Mouse (Mus musculus) c-Kit-positive CD71-positive TER-119-positive erythroid progenitor cells, embryonic 14.5 days (primary cell): ENCODE results near the gene Edem2.
A peak's percentile ranks its signal among the peaks of the same experiment; 100 is the strongest.

Experiments
- DNase-seq: peaks from one replicate; pipeline ENCODE4 v3.0.0-alpha.2; 2013; ENCODE audit warnings: low spot score

The Edem2 gene

GRCm38 (mm10) chr2:155729158-155729645 is at the start of gene Edem2:
TSS of gene Edem2 (minus strand) at chr2:155729475.
- peak; percentile 85 for DNase-seq

GRCm38 (mm10) chr2:155779066-155779465 is 49.8 kb upstream of the Edem2 start:
- no peak for DNase-seq

- DNase-seq, result no peak
Observed at GRCm38 (mm10) chr2:155778004-155778403, 48.7 kb upstream of the Edem2 start.

- DNase-seq, result no peak
Observed at GRCm38 (mm10) chr2:155777688-155777985, 48.4 kb upstream of the Edem2 start.

GRCm38 (mm10) chr2:155776824-155777687 is 47.8 kb upstream of the Edem2 start:
- DNase-seq, result no peak

GRCm38 (mm10) chr2:155775685-155776263 is 46.5 kb upstream of the Edem2 start:
- peak; percentile 11 for DNase-seq

- DNase-seq, result no peak
Observed at GRCm38 (mm10) chr2:155774927-155775684, 45.8 kb upstream of the Edem2 start, which contains the start of gene Mmp24. TSS of gene Mmp24 (plus strand) at chr2:155775342.

- DNase-seq, result no peak
Observed at GRCm38 (mm10) chr2:155774261-155774926, 45.1 kb upstream of the Edem2 start.

GRCm38 (mm10) chr2:155773664-155774063 is 44.4 kb upstream of the Edem2 start:
- no peak for DNase-seq

GRCm38 (mm10) chr2:155764679-155765418 is 35.6 kb upstream of the Edem2 start:
- peak; percentile 74 for DNase-seq

GRCm38 (mm10) chr2:155756855-155757566 is 27.7 kb upstream of the Edem2 start:
- no peak for DNase-seq

GRCm38 (mm10) chr2:155755746-155756145 is 26.5 kb upstream of the Edem2 start:
- peak; percentile 56 for DNase-seq

GRCm38 (mm10) chr2:155751014-155751786 is 21.9 kb upstream of the Edem2 start, which contains the start of gene Procr:
TSS of gene Procr (plus strand) at chr2:155751117.
- no peak for DNase-seq

GRCm38 (mm10) chr2:155749394-155749793 is 20.1 kb upstream of the Edem2 start:
- no peak for DNase-seq

- no peak for DNase-seq
Observed at GRCm38 (mm10) chr2:155745487-155745886, 16.2 kb upstream of the Edem2 start.

- DNase-seq, result no peak
Observed at GRCm38 (mm10) chr2:155743351-155743750, 14.1 kb upstream of the Edem2 start.

GRCm38 (mm10) chr2:155742931-155743337 is 13.7 kb upstream of the Edem2 start:
- no peak for DNase-seq

GRCm38 (mm10) chr2:155742211-155742610 is 12.9 kb upstream of the Edem2 start:
- DNase-seq, result no peak

GRCm38 (mm10) chr2:155737803-155738202 is 8.5 kb upstream of the Edem2 start:
- DNase-seq, result no peak

- no peak for DNase-seq
Observed at GRCm38 (mm10) chr2:155736936-155737335, 7.7 kb upstream of the Edem2 start.
